Mouse (Mus musculus) liver, adult 2 months (tissue): ENCODE results near the gene Sorcs3.

ENCODE experiments used
- CTCF ChIP-seq: fragments of 200-500 bp; IDR thresholded peaks from 2 replicates; pipeline ENCODE4 v1.5.1; 2011; ENCODE audit warnings: low read depth, low read length, control low read depth
- POLR2A ChIP-seq: fragments of 200-500 bp; IDR thresholded peaks from 2 replicates; pipeline ENCODE4 v1.6.1; 2011; ENCODE audit warnings: low read length, control low read depth; ENCODE audit not compliant: insufficient read depth; ENCODE audit errors: extremely low read depth

DNA sequence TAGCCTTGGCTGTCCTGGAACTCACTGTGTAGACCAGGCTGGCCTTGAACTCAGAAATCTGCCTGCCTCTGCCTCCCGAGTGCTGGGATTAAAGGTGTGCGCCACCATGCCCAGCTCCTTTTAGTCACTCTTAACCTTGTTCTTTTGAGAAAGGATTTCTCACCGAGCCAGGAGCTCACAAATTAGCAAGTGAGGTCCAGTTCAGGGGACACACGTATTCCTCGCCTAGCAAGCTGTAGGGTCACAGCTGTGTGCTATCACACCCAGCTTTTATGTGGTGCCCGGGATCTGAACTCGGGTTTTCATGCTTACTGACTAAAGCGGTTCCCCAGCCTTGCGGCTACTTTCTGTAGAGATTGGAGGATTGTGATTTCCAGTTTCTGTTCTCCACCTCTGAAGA lies 108.0 kb downstream of the Sorcs3 start:
- no peak for TF ChIP-seq CTCF
- no peak for TF ChIP-seq POLR2A
